Mouse (Mus musculus): ENCODE measurements at regions not wholly inside any gene's neighbourhood (a gene's known extent, or its start where the extent isn't known, plus 50 kb on each side); places are given as distances from the start of the nearest gene placed in this dataset.

DNA sequence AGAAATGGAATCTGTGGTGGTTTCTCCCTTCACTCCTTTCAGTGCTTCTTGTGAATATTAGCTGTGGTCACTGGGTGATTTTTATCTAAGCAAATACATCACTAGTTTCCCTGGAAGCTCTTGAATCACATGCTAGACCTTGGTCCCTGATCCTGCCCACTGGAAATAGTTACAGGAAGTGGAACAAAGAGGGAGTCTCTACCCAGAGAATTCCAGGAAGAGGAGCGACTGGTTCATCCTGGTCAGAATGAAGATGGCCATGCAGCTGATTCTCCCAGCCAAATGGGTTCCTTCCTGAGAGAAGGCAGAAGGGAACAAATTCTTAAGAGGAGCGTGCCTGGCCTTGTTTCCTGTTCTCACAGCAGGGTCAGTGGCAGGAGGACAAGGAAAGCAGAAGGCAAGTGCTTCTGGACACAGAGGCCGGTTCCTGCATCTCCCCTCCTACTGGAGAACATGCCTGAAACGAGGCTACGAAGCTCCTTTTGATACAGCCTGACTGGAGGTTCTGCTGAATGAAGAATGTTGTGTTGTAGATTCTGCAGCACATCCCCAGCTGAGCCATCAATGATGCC lies 264.8 kb upstream of the Sdk2 start:
- H3K4me3 ChIP-seq (ENCODE audit: control insufficient read depth, low read depth, low read length), result no peak overlapping the region
- H3K4me1 ChIP-seq (ENCODE audit: control insufficient read depth, insufficient read depth, low read length), result no peaks in the 10 kb centered on the region
- H3K27ac ChIP-seq (ENCODE audit: control insufficient read depth, insufficient read depth, low read depth, low read length), result no peak overlapping the region
- no peaks in the 10 kb centered on the region for H3K36me3 ChIP-seq (ENCODE audit: control insufficient read depth, insufficient read depth, low read length)
- H3K27me3 ChIP-seq (ENCODE audit: control insufficient read depth, insufficient read depth, low read length), result no peaks in the 10 kb centered on the region
- TF ChIP-seq CTCF (IDR thresholded peaks at IDR 0.05; ENCODE audit: control insufficient read depth, insufficient read depth, insufficient replicate concordance, low read depth, low read length), result no peak

DNA sequence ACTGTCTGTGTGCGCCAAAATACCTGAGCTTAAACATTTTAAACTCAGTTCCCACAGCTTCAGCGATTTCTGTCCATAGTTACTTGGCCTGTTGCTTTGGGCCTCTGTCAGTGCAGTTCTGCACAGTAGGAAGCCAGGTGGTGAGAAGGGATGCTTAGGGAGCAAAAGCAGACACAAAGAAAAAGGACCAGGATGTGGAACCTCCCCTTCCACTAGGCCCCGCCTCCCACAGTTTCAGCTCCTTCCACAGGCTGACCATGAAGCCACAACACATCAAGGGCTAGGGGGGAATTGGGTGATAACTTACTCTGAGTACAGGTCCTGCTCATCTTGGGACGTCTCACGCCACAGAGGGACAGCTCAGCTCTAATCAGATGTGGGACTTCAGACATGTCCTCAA lies 263.5 kb upstream of the Sdk2 start:
- no peaks in the 10 kb centered on the region for H3K27me3 ChIP-seq (ENCODE audit: control insufficient read depth, insufficient read depth, low read length)
- no peak overlapping the region for H3K4me3 ChIP-seq (ENCODE audit: control insufficient read depth, low read depth, low read length)
- H3K36me3 ChIP-seq (ENCODE audit: control insufficient read depth, insufficient read depth, low read length), result no peaks in the 10 kb centered on the region
- no peaks in the 10 kb centered on the region for H3K4me1 ChIP-seq (ENCODE audit: control insufficient read depth, insufficient read depth, low read length)
- no peak for TF ChIP-seq POLR2A (IDR thresholded peaks at IDR 0.05; ENCODE audit: control insufficient read depth, low read depth, low read length)
- TF ChIP-seq CTCF (IDR thresholded peaks at IDR 0.05; ENCODE audit: control insufficient read depth, insufficient read depth, insufficient replicate concordance, low read depth, low read length), result no peak
- H3K27ac ChIP-seq (ENCODE audit: control insufficient read depth, insufficient read depth, low read depth, low read length), result no peak overlapping the region

DNA sequence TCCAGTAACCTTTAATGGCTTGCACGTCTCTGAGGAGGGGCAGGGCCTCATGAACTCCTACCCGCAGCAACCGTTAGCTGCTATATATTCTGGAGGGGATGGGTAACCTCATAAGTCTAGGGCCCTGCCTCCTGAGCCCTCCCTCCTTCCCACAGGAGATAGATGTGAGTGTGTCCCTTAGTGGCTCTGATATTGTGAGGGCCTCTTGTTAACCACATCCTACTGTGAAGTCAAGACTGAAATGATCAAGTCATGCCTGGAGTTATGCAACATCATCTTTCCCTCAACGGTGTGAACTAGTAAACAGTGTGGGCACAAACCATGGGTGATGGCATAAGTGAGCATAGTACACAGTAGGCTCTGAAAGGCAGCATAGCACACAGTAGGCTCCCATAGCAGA lies 255.8 kb upstream of the Sdk2 start:
- TF ChIP-seq POLR2A (IDR thresholded peaks at IDR 0.05; ENCODE audit: control insufficient read depth, low read depth, low read length), result no peak
- no peak for TF ChIP-seq CTCF (IDR thresholded peaks at IDR 0.05; ENCODE audit: control insufficient read depth, insufficient read depth, insufficient replicate concordance, low read depth, low read length)
- Histone ChIP-seq H3K4me3 (ENCODE audit: control insufficient read depth, low read depth, low read length) (no peak overlapping the region), H3K36me3 (ENCODE audit: control insufficient read depth, insufficient read depth, low read length) (no peaks in the 10 kb centered on the region), H3K27ac (ENCODE audit: control insufficient read depth, insufficient read depth, low read depth, low read length) (no peak overlapping the region), H3K4me1 (ENCODE audit: control insufficient read depth, insufficient read depth, low read length) (peaks cover 2% of the 10 kb centered on the region), H3K27me3 (ENCODE audit: control insufficient read depth, insufficient read depth, low read length) (no peaks in the 10 kb centered on the region)

DNA sequence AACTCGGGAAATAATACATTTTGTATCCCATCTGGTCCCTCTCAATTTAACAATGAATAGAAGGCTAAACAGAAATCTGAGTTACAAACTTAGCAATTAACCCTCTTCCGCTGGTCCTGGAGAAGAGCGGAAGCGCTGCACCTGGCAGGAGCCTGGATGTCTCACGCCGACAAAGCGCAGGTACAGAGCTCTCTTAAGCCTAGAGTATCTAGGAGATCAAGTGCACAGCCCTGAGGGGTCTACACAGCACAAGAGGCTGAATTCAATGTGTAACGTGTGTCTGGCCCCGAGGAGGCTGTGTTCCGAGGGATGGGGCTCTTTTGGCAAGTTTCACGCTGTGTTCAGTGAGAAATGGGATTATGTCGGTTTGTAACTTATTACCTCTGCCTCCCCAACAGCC lies 255.1 kb upstream of the Sdk2 start:
- Histone ChIP-seq H3K4me3 (ENCODE audit: control insufficient read depth, low read depth, low read length) (no peak overlapping the region), H3K4me1 (ENCODE audit: control insufficient read depth, insufficient read depth, low read length) (peaks cover 2% of the 10 kb centered on the region), H3K27me3 (ENCODE audit: control insufficient read depth, insufficient read depth, low read length) (no peaks in the 10 kb centered on the region), H3K27ac (ENCODE audit: control insufficient read depth, insufficient read depth, low read depth, low read length) (no peak overlapping the region), H3K36me3 (ENCODE audit: control insufficient read depth, insufficient read depth, low read length) (no peaks in the 10 kb centered on the region)
- TF ChIP-seq CTCF (IDR thresholded peaks at IDR 0.05; ENCODE audit: control insufficient read depth, insufficient read depth, insufficient replicate concordance, low read depth, low read length) (no peak), POLR2A (IDR thresholded peaks at IDR 0.05; ENCODE audit: control insufficient read depth, low read depth, low read length) (no peak)

DNA sequence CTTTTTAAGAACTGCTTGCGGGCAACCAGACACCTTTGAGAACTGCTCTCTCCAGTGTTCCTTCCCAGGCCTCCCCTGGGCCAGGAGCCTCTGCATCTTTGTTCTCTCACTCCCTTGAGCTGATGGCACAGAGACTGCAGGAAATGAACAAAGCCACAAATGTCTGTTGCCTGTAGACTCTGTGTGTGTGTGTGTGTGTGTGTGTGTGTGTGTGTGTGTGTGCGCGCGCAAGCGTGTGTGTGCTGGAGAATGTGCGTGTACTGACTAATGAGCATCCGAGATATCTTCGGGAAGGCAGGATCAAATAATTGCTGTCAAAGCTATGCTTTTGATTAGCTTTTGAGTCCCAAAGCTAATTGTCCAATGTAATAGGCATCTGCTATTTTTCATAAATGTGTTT lies 254.7 kb upstream of the Sdk2 start:
- Histone ChIP-seq H3K27me3 (ENCODE audit: control insufficient read depth, insufficient read depth, low read length) (no peaks in the 10 kb centered on the region), H3K4me3 (ENCODE audit: control insufficient read depth, low read depth, low read length) (no peak overlapping the region), H3K4me1 (ENCODE audit: control insufficient read depth, insufficient read depth, low read length) (peaks cover 2% of the 10 kb centered on the region), H3K27ac (ENCODE audit: control insufficient read depth, insufficient read depth, low read depth, low read length) (no peak overlapping the region), H3K36me3 (ENCODE audit: control insufficient read depth, insufficient read depth, low read length) (no peaks in the 10 kb centered on the region)
- TF ChIP-seq POLR2A (IDR thresholded peaks at IDR 0.05; ENCODE audit: control insufficient read depth, low read depth, low read length) (no peak), CTCF (IDR thresholded peaks at IDR 0.05; ENCODE audit: control insufficient read depth, insufficient read depth, insufficient replicate concordance, low read depth, low read length) (no peak)

DNA sequence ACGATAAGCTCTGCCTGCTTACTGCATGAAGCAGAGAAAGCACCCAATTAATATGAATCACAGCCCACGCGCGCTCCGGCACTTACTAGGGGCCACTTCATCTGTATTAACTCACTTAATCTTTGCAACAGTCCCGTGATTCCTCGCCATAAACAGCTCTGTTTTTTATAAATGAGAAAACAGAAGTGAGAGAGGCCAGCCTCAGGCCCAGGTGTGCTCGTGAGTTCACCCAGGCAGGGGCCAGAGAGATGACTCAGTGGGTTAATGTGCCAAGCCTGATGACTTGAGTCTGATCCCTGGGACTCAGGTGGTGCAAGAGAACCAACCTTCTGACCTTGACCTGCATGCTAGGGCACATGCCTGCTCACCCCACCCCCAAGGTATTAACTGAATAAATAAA lies 248.4 kb upstream of the Sdk2 start:
- Histone ChIP-seq H3K27ac (ENCODE audit: control insufficient read depth, insufficient read depth, low read depth, low read length) (no peak overlapping the region), H3K4me3 (ENCODE audit: control insufficient read depth, low read depth, low read length) (no peak overlapping the region), H3K4me1 (ENCODE audit: control insufficient read depth, insufficient read depth, low read length) (peaks cover 2% of the 10 kb centered on the region), H3K27me3 (ENCODE audit: control insufficient read depth, insufficient read depth, low read length) (no peaks in the 10 kb centered on the region), H3K36me3 (ENCODE audit: control insufficient read depth, insufficient read depth, low read length) (no peaks in the 10 kb centered on the region)
- TF ChIP-seq CTCF (IDR thresholded peaks at IDR 0.05; ENCODE audit: control insufficient read depth, insufficient read depth, insufficient replicate concordance, low read depth, low read length) (no peak), POLR2A (IDR thresholded peaks at IDR 0.05; ENCODE audit: control insufficient read depth, low read depth, low read length) (no peak)

DNA sequence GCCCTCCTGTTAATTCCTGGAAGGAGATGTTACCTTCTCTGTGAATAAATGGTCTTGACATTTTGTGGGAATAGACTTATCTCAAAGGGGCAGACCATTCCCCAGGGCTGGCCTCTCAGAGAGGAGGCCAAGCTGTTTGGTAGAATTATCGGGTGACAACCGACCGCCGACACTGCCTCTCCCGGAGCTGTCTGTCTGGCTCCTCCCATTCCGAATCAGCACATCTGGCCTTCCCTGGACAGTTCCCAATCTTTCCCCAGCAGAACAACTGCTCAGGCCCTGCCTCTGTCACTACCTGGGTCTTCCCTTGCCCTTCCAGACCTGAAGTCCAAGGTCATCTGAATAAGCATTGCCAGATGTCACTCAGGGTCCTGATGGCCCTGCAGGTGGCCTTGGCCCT lies 246.8 kb upstream of the Sdk2 start:
- H3K4me1 ChIP-seq (ENCODE audit: control insufficient read depth, insufficient read depth, low read length), result peaks cover 2% of the 10 kb centered on the region
- no peak overlapping the region for H3K4me3 ChIP-seq (ENCODE audit: control insufficient read depth, low read depth, low read length)
- H3K27me3 ChIP-seq (ENCODE audit: control insufficient read depth, insufficient read depth, low read length), result no peaks in the 10 kb centered on the region
- TF ChIP-seq CTCF (IDR thresholded peaks at IDR 0.05; ENCODE audit: control insufficient read depth, insufficient read depth, insufficient replicate concordance, low read depth, low read length) (no peak), POLR2A (IDR thresholded peaks at IDR 0.05; ENCODE audit: control insufficient read depth, low read depth, low read length) (no peak)
- no peak overlapping the region for H3K27ac ChIP-seq (ENCODE audit: control insufficient read depth, insufficient read depth, low read depth, low read length)
- H3K36me3 ChIP-seq (ENCODE audit: control insufficient read depth, insufficient read depth, low read length), result no peaks in the 10 kb centered on the region

DNA sequence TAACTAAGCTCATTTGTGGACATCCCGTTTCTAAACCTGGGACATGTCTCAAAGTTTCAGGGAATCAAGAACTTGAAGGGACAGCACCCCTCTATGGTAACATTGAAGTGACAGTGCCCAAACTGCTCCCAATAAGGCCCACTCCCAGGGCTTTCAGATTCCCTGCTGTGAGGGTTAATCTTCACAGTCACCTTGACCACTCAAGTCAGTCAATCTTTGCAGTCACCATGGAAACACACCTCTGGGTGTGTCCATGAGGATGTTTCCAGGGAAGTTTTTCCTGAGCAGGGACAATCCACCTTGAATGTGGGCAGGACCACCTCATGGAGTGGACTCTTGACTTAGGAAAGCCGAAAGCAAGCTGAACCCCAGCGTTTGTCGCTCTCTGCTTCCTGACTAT lies 244.8 kb upstream of the Sdk2 start:
- Histone ChIP-seq H3K27ac (ENCODE audit: control insufficient read depth, insufficient read depth, low read depth, low read length) (no peak overlapping the region), H3K4me1 (ENCODE audit: control insufficient read depth, insufficient read depth, low read length) (no peaks in the 10 kb centered on the region), H3K4me3 (ENCODE audit: control insufficient read depth, low read depth, low read length) (no peak overlapping the region), H3K36me3 (ENCODE audit: control insufficient read depth, insufficient read depth, low read length) (no peaks in the 10 kb centered on the region), H3K27me3 (ENCODE audit: control insufficient read depth, insufficient read depth, low read length) (no peaks in the 10 kb centered on the region)
- TF ChIP-seq CTCF (IDR thresholded peaks at IDR 0.05; ENCODE audit: control insufficient read depth, insufficient read depth, insufficient replicate concordance, low read depth, low read length), result no peak
- no peak for TF ChIP-seq POLR2A (IDR thresholded peaks at IDR 0.05; ENCODE audit: control insufficient read depth, low read depth, low read length)
